Mouse (Mus musculus) pancreas, adult 10 weeks (tissue): ENCODE measurements around the gene Lmnb2. TPM values are rescaled to one million over a fixed set of nuclear protein-coding genes. Genes with fewer than 3 reads are reported as not detected.

Experiments
- polyA plus RNA-seq: library from polyadenylated mRNA; stranded (reverse); fragments of 350-450 nt; fragmentation: Illumina TruSeq; extraction: RNeasy Lipid Tissue Mini Kit (QIAGEN cat#74804); gene quantifications from one replicate; pipeline ENCODE4 v1.2.3, GENCODE M21; 2015; ENCODE audit warnings: low read depth, low replicate concordance; ENCODE audit not compliant: insufficient read depth

Gene Lmnb2
- 2.3 TPM for polyA plus RNA-seq

DNA sequence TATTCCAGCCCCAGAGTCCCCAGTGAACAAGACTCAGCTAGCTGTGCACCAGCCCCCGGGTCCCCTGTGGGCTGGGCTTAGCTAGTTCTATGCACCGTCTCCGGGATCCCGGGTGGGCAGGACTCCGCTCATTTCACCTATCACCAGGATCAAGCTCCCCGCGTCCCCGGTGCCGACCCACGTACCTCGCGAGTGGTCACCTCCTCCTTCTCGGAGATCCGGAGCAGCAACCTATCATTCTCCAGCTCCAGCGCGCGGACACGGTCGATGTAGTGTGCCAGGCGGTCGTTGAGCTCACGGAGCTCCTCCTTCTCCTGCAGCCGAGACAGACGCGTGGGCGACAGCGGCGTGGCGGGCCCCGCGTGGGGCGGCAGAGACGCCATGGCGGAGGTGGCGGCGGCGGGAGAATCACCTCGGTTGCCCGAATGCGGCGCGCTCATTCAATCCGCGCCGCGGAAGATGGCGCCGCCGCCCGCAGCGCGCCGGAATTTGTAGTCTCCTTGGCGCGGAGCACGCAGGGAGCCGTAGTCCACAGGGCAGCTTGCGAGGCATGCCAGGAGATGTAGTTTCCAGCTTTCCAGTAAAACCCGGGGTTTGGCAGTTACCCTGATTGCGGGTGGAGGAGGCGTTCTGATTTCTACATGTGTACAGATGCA lies at the start of gene Lmnb2:
Gene Lmnb2, minus strand, starts transcription at position 467 of the 656 bp plus-strand sequence.

GRCm38 (mm10) chr10:80929299-80930226 lies 11.5 kb upstream of the Lmnb2 start, which contains the start of gene Gadd45b:
Gadd45b (plus strand) TSS chr10:80930073.

DNA sequence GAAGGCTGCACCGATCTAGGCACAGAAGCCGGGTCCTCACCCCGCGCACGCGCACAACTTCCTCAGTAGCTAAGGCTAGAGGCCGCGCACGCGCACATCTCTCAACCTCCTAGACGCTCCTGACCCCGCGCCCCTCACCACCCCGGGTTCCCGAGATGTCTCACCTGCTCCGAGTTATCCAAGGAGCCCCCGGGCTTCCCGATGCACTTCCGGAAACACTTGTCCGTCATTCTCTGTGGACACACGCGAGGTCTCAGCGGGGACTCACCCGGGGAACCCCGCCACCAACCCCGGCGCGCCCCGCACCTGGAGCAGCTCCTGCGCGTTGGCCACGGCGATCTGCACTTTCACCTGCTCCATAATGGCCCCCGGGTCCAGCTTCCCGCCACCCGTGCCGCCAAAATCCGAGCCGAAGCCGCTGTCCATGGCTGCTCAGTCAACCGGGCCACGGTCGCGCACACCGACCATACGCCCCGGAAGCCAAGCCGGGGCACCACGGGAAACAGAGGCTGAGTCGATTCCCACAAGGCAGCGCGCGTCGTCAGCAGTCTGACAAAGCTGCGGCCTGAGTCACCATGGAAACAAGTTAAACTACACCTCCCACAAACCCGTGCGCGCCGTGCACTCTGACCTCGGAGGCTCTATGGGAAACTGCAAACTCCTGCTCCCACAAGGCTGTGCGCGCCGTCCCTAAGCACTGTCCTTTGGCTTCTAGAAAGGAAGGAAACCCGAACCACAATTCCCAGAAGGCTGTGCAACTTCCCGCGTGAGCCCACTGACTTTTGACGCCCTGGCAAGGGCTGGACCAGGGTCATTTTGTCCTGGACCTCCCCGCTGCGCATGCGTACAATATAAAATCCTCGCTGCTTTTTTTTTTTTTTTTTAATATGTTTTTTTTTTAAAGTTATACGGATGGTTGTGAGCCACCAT lies 17.5 kb downstream of the Lmnb2 start, which contains the start of gene Timm13:
Gene Timm13, minus strand, starts transcription at position 652 of the 930 bp plus-strand sequence.

GRCm38 (mm10) chr10:80871581-80871980 lies 46.5 kb downstream of the Lmnb2 start, which contains the start of gene Tmprss9:
Tmprss9 (plus strand) TSS chr10:80871848.

DNA sequence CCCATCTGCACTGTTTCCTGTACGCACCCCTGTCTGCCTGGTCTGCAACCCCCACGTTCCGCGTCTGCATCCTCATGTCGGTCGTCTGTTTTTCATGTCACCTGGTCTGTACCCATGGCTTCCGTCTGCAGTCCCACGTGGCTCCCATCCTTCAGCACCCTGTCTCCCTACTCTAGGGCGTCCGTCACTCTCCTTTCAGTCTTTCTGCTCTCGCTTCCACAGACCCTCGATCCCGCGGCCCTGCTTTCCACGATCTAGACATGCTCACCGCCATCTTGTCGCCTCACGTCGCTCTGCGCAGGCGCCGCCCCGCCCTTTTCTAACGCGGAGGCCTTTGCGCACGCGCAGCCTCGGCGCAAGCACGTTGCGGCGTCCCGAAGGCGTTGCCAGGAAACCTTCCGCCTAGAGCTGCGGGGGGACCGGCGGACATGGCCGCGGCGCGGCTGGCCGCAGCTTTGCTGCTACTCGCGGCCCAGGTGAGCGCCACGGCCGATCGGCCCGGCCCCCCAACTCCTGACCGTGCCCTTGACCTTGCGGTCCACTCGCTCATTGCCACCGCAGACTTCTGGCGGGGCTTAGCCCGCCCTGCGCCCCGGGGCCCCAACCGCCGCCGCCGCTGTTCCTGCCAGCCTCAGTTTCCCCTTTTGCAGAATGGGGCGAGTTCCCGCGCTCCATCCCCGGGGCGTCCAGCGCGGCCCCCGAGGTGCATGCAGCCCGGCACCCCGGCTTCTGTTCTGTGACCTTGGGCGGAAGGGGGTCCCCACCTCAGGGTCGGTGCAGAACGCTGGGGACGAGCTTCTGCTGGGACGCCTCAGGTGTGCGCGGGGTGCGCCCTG lies 62.9 kb downstream of the Lmnb2 start, which contains the start of the genes Lsm7 and Sppl2b:
Gene Lsm7, minus strand, starts transcription at position 297 of the 836 bp plus-strand sequence.
Gene Sppl2b, plus strand, starts transcription at position 363 of the 836 bp plus-strand sequence.

Other genes with a start within 250 kb of the Lmnb2 start
- gene Mknk2, start 240.1 kb downstream of the Lmnb2 start, polyA plus RNA-seq: 15.8 TPM
- 3.8 TPM for gene Mob3a, start 216.3 kb downstream of the Lmnb2 start, polyA plus RNA-seq
- gene Izumo4, start 216.1 kb downstream of the Lmnb2 start, polyA plus RNA-seq: 24.6 TPM
- 48.4 TPM for gene Ap3d1, start 176.0 kb downstream of the Lmnb2 start, polyA plus RNA-seq
- 7.8 TPM for gene Dot1l, start 163.0 kb downstream of the Lmnb2 start, polyA plus RNA-seq
- 9.5 TPM for gene Sf3a2, start 120.0 kb downstream of the Lmnb2 start, polyA plus RNA-seq
- 17.7 TPM for gene Plekhj1, start 119.6 kb downstream of the Lmnb2 start, polyA plus RNA-seq
- not detected for gene Amh, start 113.0 kb downstream of the Lmnb2 start, polyA plus RNA-seq
- gene Jsrp1, start 104.7 kb downstream of the Lmnb2 start, polyA plus RNA-seq: not detected
- gene Oaz1, start 91.6 kb downstream of the Lmnb2 start, polyA plus RNA-seq: 185 TPM
- gene Lingo3, start 74.2 kb downstream of the Lmnb2 start, polyA plus RNA-seq: not detected
- gene Lsm7, start 63.0 kb downstream of the Lmnb2 start, polyA plus RNA-seq: 38.7 TPM
- gene Sppl2b, start 63.0 kb downstream of the Lmnb2 start, polyA plus RNA-seq: 7.9 TPM
- not detected for gene Tmprss9, start 46.4 kb downstream of the Lmnb2 start, polyA plus RNA-seq
- gene Timm13, start 17.3 kb downstream of the Lmnb2 start, polyA plus RNA-seq: 31.2 TPM
- 4.3 TPM for gene Gadd45b, start 11.8 kb upstream of the Lmnb2 start, polyA plus RNA-seq
- gene Gng7, start 96.7 kb upstream of the Lmnb2 start, polyA plus RNA-seq: 1.4 TPM
- gene Diras1, start 107.4 kb upstream of the Lmnb2 start, polyA plus RNA-seq: not detected
- gene Slc39a3, start 119.2 kb upstream of the Lmnb2 start, polyA plus RNA-seq: 5.1 TPM
- gene Sgta, start 141.9 kb upstream of the Lmnb2 start, polyA plus RNA-seq: 24.1 TPM
- gene Thop1, start 151.8 kb upstream of the Lmnb2 start, polyA plus RNA-seq: 11.8 TPM
- not detected for gene Creb3l3, start 180.6 kb upstream of the Lmnb2 start, polyA plus RNA-seq
- gene Map2k2, start 187.7 kb upstream of the Lmnb2 start, polyA plus RNA-seq: 47.4 TPM
- 5.4 TPM for gene Zbtb7a, start 217.0 kb upstream of the Lmnb2 start, polyA plus RNA-seq
- gene Pias4, start 249.7 kb upstream of the Lmnb2 start, polyA plus RNA-seq: 7.3 TPM